Mouse (Mus musculus) lung, embryonic 14.5 days (tissue): ENCODE measurements around the gene Syde2. TPM values are rescaled to one million over a fixed set of nuclear protein-coding genes. Genes with fewer than 3 reads are reported as not detected.

Source experiments
- ATAC-seq: fragments of 200-750 bp; cut with Nextera tagmentation; 2 replicates; pipeline ENCODE4 v1.8.0; 2017; ENCODE audit warnings: mild to moderate bottlenecking, moderate TSS enrichment, moderate library complexity; ENCODE audit not compliant: insufficient read depth
- DNase-seq: peaks from one replicate; pipeline ENCODE4 v3.0.0-alpha.2; 2015
- H3K27ac ChIP-seq: fragments of 300-500 bp; sonication (generic); 2 replicates; pipeline ENCODE4 v1.5.1; 2014; ENCODE audit warnings: low read depth, mild to moderate bottlenecking, moderate library complexity
- H3K27me3 ChIP-seq: fragments of 300-500 bp; sonication (generic); 2 replicates; pipeline ENCODE4 v1.6.1; 2014; ENCODE audit warnings: low read length, control low read depth; ENCODE audit not compliant: insufficient read depth
- H3K36me3 ChIP-seq: fragments of 300-500 bp; sonication (generic); 2 replicates; pipeline ENCODE4 v1.6.1; 2014; ENCODE audit warnings: control low read depth; ENCODE audit not compliant: insufficient read depth
- H3K4me1 ChIP-seq: fragments of 300-500 bp; sonication (generic); 2 replicates; pipeline ENCODE4 v1.6.1; 2014; ENCODE audit warnings: antibody characterized with exemption, control low read depth; ENCODE audit not compliant: insufficient read depth
- H3K4me2 ChIP-seq: fragments of 300-500 bp; sonication (generic); 2 replicates; pipeline ENCODE4 v1.6.1; 2014; ENCODE audit warnings: mild to moderate bottlenecking
- H3K4me3 ChIP-seq: fragments of 300-500 bp; sonication (generic); 2 replicates; pipeline ENCODE4 v1.5.1; 2014; ENCODE audit warnings: low read depth, low read length
- H3K9ac ChIP-seq: fragments of 300-500 bp; sonication (generic); 2 replicates; pipeline ENCODE4 v1.6.1; 2014
- H3K9me3 ChIP-seq: fragments of 300-500 bp; sonication (generic); 2 replicates; pipeline ENCODE4 v1.6.1; 2016; ENCODE audit warnings: low read depth, low read length, control low read depth
- CTCF ChIP-seq: IDR thresholded peaks from 2 replicates; pipeline ENCODE4 v1.5.1; 2016; ENCODE audit warnings: antibody characterized with exemption, low read depth
- WGBS: fragments of 180-500 bp; shearing (Covaris S2); extraction: QIAGEN DNeasy Blood & Tissue Kit; methylation state at CpG from one replicate; pipeline ENCODE4 v1.1.7; 2014; 5-methylcytosine and 5-hydroxymethylcytosine counted together
- polyA plus RNA-seq: library from polyadenylated mRNA; unstranded; fragments of >200 nt; fragmentation: Nextera tagmentation; extraction: Ambion mirVana; gene quantifications from 2 replicates; pipeline ENCODE4 v1.2.1, GENCODE M21; 2014

Gene Syde2
- polyA plus RNA-seq, 1 experiment from 2014 or later: 2.5 TPM

GRCm38 (mm10) chr3:146069276-146069675, 81.6 kb downstream of the Syde2 start:
- WGBS: 80% methylated on average over 4 of the region's 4 CpGs
- H3K9me3 ChIP-seq: no peaks in the 10 kb centered on the region
- DNase-seq: no peak
- TF ChIP-seq CTCF: no peak
- no peak overlapping the region for H3K4me3 ChIP-seq
- no peaks in the 10 kb centered on the region for H3K4me1 ChIP-seq
- H3K4me2 ChIP-seq: no peak overlapping the region
- no peak for ATAC-seq
- no peaks in the 10 kb centered on the region for H3K27me3 ChIP-seq
- no peaks in the 10 kb centered on the region for H3K36me3 ChIP-seq
- no peak overlapping the region for H3K27ac ChIP-seq
- H3K9ac ChIP-seq: no peak overlapping the region

Other genes starting within 250 kb of the Syde2 start
- gene Ddah1, start 229.2 kb upstream of the Syde2 start, polyA plus RNA-seq: 30.1 and 35.1 TPM in 2 replicates
- 50.6 and 50.7 TPM in 2 replicates for gene Bcl10, start 65.1 kb upstream of the Syde2 start, polyA plus RNA-seq
- gene 2410004B18Rik, start 49.9 kb upstream of the Syde2 start, polyA plus RNA-seq: 50.7 and 52.7 TPM in 2 replicates
- 0.12 TPM in 1 of 2 replicates, not detected in the other for gene Wdr63, start 120.3 kb downstream of the Syde2 start, polyA plus RNA-seq
- gene Mcoln3, start 129.6 kb downstream of the Syde2 start, polyA plus RNA-seq: 0.61 and 1.0 TPM in 2 replicates
- 0.32 and 0.33 TPM in 2 replicates for gene Mcoln2, start 162.0 kb downstream of the Syde2 start, polyA plus RNA-seq
- gene Lpar3, start 233.1 kb downstream of the Syde2 start, polyA plus RNA-seq: 1.8 and 1.9 TPM in 2 replicates